Mouse (Mus musculus): Measurements from ENCODE around the gene Tekt3.

DNA sequence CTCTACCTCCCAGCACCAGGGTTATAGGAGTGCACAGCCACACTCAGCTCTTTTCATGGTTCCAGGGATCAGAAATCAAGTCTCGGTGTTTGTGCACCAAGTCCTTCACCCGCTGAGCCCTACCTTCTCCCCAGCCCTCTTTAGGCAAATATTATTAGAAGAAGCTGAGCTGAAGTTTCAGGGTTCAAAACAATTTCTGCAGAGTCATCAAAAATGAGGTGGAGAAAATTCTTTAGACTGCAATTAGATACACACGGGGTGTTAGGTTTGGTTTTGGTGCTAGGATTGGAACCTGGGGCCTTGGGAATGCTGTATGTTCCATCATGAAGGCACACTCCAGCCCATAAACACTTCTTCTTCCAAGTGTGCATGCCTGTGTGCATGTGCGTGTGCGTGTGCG, 27.2 kb downstream of the Tekt3 start:
- TF ChIP-seq CTCF (IDR thresholded peaks at IDR 0.05) (no peak), EP300 (IDR thresholded peaks at IDR 0.05) (no peak)
